Mouse (Mus musculus): ENCODE measurements around the gene Nudt22. TPM values are rescaled to one million over a fixed set of nuclear protein-coding genes. Genes with fewer than 3 reads are reported as not detected.
"Not testable (repeated sequence)": the region's sequence is repeated elsewhere in the genome, so short reads cannot be mapped to it uniquely, and the experiment has no call there.

Gene Nudt22
- polyA plus RNA-seq, 1 experiment from 2014 or later, result 23.7 TPM

DNA sequence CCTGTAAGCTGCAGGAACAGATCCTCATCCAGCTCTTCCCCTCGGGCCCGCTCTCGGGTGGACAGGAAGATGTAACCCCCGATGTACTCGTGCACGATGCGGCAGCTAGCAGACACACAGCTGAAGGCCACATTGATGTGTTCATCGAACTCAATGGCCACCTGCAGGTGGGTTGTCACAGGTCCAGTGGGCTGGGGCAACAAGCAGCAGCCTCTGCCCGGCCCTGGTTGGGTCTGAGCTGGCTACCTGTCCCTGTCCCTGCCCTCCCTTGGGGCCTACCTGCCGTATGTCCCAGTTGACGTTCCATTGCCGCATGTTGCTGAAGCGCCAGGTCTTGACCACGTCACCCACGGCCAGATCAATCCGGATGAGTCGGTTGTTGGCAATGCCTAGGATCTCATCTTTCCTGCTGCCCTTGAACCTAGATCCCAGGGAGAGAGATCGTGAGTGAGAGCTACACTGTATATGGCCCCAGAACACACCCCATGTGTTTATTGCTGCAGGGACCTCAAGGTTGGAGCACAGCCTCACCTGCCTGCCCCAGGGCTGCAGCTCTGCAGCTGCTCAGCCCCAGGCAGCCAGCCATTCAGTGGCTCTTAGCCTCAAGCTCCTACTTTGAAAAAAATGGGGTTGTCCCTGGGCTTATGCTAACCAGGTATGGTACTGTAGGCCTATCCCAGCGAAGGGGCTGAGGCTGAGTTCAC, 3.6 kb upstream of the Nudt22 start:
- no peak overlapping the region for H3K27ac ChIP-seq (ENCODE audit: low read length)
- no peak for ATAC-seq (ENCODE audit: low read depth)
- WGBS, result 89% methylated on average over 19 of the region's 19 CpGs

DNA sequence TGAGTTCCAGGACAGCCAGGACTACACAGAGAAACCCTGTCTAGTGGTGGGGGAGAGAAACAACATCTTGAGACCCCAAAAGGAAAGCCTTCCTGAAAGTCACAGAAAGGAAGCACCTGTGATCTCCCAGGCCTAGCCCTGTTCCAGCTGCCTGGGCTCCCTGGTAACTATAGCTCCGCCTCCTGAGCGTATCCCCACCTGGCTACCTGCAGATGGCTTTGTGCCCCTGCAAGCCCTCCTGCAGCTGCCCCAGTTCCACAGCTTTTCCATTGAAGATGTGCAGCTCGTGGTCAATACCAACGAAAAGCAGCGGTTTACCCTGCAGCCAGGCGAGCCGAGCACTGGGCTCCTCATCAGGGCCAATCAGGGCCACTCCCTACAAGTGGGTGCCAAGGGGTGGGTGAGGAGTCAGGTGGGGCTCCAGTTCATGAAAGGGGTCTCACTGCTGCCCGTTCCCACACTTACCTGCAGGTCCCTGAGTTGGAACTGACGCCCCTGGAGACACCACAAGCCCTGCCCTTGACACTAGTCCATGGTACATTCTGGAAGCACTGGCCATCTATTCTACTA, 1.9 kb upstream of the Nudt22 start:
- Histone ChIP-seq H3K9ac (ENCODE audit: low read length) (no peak overlapping the region), H3K36me3 (ENCODE audit: control insufficient read depth, insufficient read depth, low read length) (peaks cover 11% of the 10 kb centered on the region), H3K4me1 (replicated peaks; ENCODE audit: control insufficient read depth, insufficient read depth, low read length) (peaks cover 28% of the 10 kb centered on the region), H3K27me3 (ENCODE audit: control insufficient read depth, insufficient read depth, low read depth, low read length) (no peaks in the 10 kb centered on the region), H3K27ac (ENCODE audit: low read length) (no peak overlapping the region), H3K4me3 (ENCODE audit: low read length) (no peak overlapping the region), H3K9me3 (ENCODE audit: control insufficient read depth, low read length) (no peaks in the 10 kb centered on the region), H3K4me2 (ENCODE audit: low read depth, low read length) (no peak overlapping the region)
- WGBS, result 82% methylated on average over 9 of the region's 9 CpGs
- ATAC-seq (ENCODE audit: low read depth), result no peak

More for the DNA sequence above, 3.6 kb upstream of the Nudt22 start:
- Histone ChIP-seq H3K27me3 (ENCODE audit: control insufficient read depth, insufficient read depth, low read depth, low read length) (no peaks in the 10 kb centered on the region), H3K9me3 (ENCODE audit: control insufficient read depth, low read length) (no peaks in the 10 kb centered on the region), H3K36me3 (ENCODE audit: control insufficient read depth, insufficient read depth, low read length) (peaks cover 11% of the 10 kb centered on the region), H3K9ac (ENCODE audit: low read length) (no peak overlapping the region), H3K4me2 (ENCODE audit: low read depth, low read length) (no peak overlapping the region), H3K4me3 (ENCODE audit: low read length) (no peak overlapping the region), H3K4me1 (replicated peaks; ENCODE audit: control insufficient read depth, insufficient read depth, low read length) (peaks cover 21% of the 10 kb centered on the region)

DNA sequence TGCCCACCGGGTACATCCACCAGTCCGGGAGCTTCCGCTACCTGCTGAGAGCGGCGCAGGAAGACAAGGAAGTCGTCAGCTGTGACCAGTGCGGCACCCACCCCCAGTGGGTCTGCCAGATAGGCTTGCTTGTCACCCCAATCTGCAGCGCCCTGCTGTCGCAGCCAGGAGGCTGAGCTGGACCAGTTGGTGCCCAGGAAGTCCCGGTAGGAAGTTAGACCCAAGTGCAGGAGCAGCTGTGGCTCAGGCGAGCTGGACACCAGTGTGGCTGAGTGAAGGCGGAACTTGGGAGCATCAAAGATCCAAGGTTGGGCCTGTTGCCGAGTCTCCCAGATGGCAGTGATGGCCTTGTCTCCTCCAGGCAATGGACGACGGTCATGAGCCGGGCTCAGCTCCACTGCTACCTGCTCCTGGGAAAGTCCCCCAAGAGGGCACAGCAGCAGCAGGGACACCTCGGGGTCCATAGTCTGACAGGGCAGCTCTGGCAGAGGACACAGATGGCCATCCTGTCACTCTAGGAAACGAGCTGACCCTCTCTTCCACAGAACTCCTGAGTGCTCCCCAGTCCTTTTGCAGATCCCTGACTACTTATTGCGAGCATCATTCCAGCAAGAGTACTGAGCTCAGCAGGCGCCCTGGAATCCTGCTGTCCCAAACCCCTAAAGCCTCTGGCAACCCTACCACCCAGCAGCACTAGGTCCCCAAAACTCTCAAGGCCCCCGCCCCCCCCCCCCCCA, 494 bp downstream of the Nudt22 start:
- Histone ChIP-seq H3K36me3 (ENCODE audit: control insufficient read depth, insufficient read depth, low read length) (peaks cover 11% of the 10 kb centered on the region), H3K4me1 (replicated peaks; ENCODE audit: control insufficient read depth, insufficient read depth, low read length) (peaks cover 29% of the 10 kb centered on the region), H3K27ac (ENCODE audit: low read length) (peak overlapping the region; percentile 41), H3K4me3 (ENCODE audit: low read length) (peak overlapping the region; percentile 73), H3K4me2 (ENCODE audit: low read depth, low read length) (peak overlapping the region; percentile 80), H3K27me3 (ENCODE audit: control insufficient read depth, insufficient read depth, low read depth, low read length) (no peaks in the 10 kb centered on the region), H3K9ac (ENCODE audit: low read length) (peak overlapping the region; percentile 82), H3K9me3 (ENCODE audit: control insufficient read depth, low read length) (no peaks in the 10 kb centered on the region)
- no peak for ATAC-seq (ENCODE audit: low read depth)
- 41% methylated on average over 21 of the region's 21 CpGs for WGBS

DNA sequence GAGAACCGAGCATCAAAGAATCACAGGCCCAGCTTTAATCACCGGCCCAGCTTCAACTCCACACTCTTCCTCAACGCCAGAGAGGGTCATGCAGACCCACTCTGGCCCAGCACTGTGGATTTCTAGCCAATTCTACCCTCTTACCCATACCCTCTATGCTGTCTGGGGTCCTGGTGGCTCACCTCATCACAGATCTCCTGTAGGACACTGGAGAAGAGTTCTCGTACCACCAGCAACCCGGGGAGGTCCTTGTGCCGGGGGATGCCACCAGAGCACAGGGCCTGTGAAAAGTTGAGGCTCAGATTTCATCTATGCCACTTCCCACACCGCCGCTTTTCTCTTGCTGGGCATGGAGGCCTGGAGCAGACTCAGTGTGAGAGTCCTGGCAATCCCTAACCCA, 1.4 kb downstream of the Nudt22 start:
- Histone ChIP-seq H3K9ac (ENCODE audit: low read length) (peak overlapping the region; percentile 82; the same call in 1 of the 2 replicates), H3K36me3 (ENCODE audit: control insufficient read depth, insufficient read depth, low read length) (peaks cover 6% of the 10 kb centered on the region), H3K9me3 (ENCODE audit: control insufficient read depth, low read length) (no peaks in the 10 kb centered on the region), H3K27ac (ENCODE audit: low read length) (no peak overlapping the region), H3K27me3 (ENCODE audit: control insufficient read depth, insufficient read depth, low read depth, low read length) (no peaks in the 10 kb centered on the region), H3K4me2 (ENCODE audit: low read depth, low read length) (peak overlapping the region; percentile 80; the same call in 1 of the 2 replicates), H3K4me3 (ENCODE audit: low read length) (no peak overlapping the region), H3K4me1 (replicated peaks; ENCODE audit: control insufficient read depth, insufficient read depth, low read length) (peaks cover 29% of the 10 kb centered on the region)
- 78% methylated on average over 8 of the region's 8 CpGs for WGBS
- ATAC-seq (ENCODE audit: low read depth), result no peak

DNA sequence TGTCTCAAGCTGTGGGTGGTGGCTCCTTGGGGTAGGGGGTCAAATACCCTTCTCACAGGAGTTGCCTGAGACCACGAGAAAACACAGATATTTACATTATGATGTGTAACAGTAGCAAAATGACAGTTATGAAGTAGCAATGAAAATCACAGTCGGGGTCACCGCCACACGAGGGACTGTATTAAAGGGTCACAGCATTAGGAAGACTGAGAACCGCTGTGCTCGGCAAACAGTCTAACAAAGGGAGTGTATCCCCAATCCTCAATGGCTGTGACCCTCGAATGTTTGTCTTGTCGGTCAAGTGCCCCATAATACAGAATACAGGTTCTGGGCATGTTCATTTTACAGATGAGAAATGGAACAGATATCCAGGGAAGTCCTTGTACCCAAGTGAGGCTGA, 1.9 kb downstream of the Nudt22 start:
- Histone ChIP-seq H3K9ac (ENCODE audit: low read length) (no peak overlapping the region), H3K27ac (ENCODE audit: low read length) (no peak overlapping the region), H3K36me3 (ENCODE audit: control insufficient read depth, insufficient read depth, low read length) (peaks cover 1% of the 10 kb centered on the region), H3K9me3 (ENCODE audit: control insufficient read depth, low read length) (no peaks in the 10 kb centered on the region), H3K4me3 (ENCODE audit: low read length) (no peak overlapping the region), H3K4me2 (ENCODE audit: low read depth, low read length) (no peak overlapping the region), H3K4me1 (replicated peaks; ENCODE audit: control insufficient read depth, insufficient read depth, low read length) (peaks cover 29% of the 10 kb centered on the region), H3K27me3 (ENCODE audit: control insufficient read depth, insufficient read depth, low read depth, low read length) (no peaks in the 10 kb centered on the region)
- ATAC-seq (ENCODE audit: low read depth), result no peak
- WGBS, result 67% methylated on average over 8 of the region's 8 CpGs

- peak overlapping the region; percentile 98 for H3K4me2 ChIP-seq (ENCODE audit: low read depth, low read length)
- 0 out of 2 replicates have a peak overlapping the region, but pooled peaks have one; percentile 29 for H3K27ac ChIP-seq (ENCODE audit: low read length)
- peak overlapping the region; percentile 61 for H3K9ac ChIP-seq (ENCODE audit: low read length)
- no peak for ATAC-seq (ENCODE audit: low read depth)
- peak overlapping the region; percentile 62 for H3K4me3 ChIP-seq (ENCODE audit: low read length)
- H3K27me3 ChIP-seq (ENCODE audit: control insufficient read depth, insufficient read depth, low read depth, low read length), result no peaks in the 10 kb centered on the region
- no peaks in the 10 kb centered on the region for H3K9me3 ChIP-seq (ENCODE audit: control insufficient read depth, low read length)
- no peaks in the 10 kb centered on the region; the same call in 1 of the 2 replicates for H3K36me3 ChIP-seq (ENCODE audit: control insufficient read depth, insufficient read depth, low read length)
- peaks cover 31% of the 10 kb centered on the region for H3K4me1 ChIP-seq (replicated peaks; ENCODE audit: control insufficient read depth, insufficient read depth, low read length)
- WGBS, result 58% methylated on average over 14 of the region's 14 CpGs
Measured at GRCm38 (mm10) chr19:6993011-6993770, 2.7 kb downstream of the Nudt22 start.

GRCm38 (mm10) chr19:6992011-6992858, 3.7 kb downstream of the Nudt22 start, which contains the start of gene Dnajc4:
Dnajc4 (minus strand) TSS chr19:6992572.
- Histone ChIP-seq H3K4me1 (replicated peaks; ENCODE audit: control insufficient read depth, insufficient read depth, low read length) (peaks cover 33% of the 10 kb centered on the region), H3K4me2 (ENCODE audit: low read depth, low read length) (peak within 1 kb of the TSS; percentile 98), H3K27ac (ENCODE audit: low read length) (peak within 1 kb of the TSS; percentile 71; the same call in 1 of the 2 replicates), H3K27me3 (ENCODE audit: control insufficient read depth, insufficient read depth, low read depth, low read length) (no peaks in the 10 kb centered on the region), H3K9me3 (ENCODE audit: control insufficient read depth, low read length) (no peaks in the 10 kb centered on the region), H3K4me3 (ENCODE audit: low read length) (peak within 1 kb of the TSS; percentile 62), H3K36me3 (ENCODE audit: control insufficient read depth, insufficient read depth, low read length) (no peaks in the 10 kb centered on the region), H3K9ac (ENCODE audit: low read length) (peak within 1 kb of the TSS; percentile 79)
- WGBS, result 2% methylated on average over 37 of the region's 37 CpGs
- ATAC-seq (ENCODE audit: low read depth), result peak; percentile 94

- H3K4me2 ChIP-seq (ENCODE audit: low read depth, low read length); H3K36me3 ChIP-seq (ENCODE audit: control insufficient read depth, insufficient read depth, low read length); H3K27me3 ChIP-seq (ENCODE audit: control insufficient read depth, insufficient read depth, low read depth, low read length); ATAC-seq (ENCODE audit: low read depth); H3K9ac ChIP-seq (ENCODE audit: low read length); H3K9me3 ChIP-seq (ENCODE audit: control insufficient read depth, low read length); H3K4me3 ChIP-seq (ENCODE audit: low read length); H3K27ac ChIP-seq (ENCODE audit: low read length): not testable (repeated sequence)
- 94% methylated on average over 6 of the region's 6 CpGs for WGBS
- H3K4me1 ChIP-seq (replicated peaks; ENCODE audit: control insufficient read depth, insufficient read depth, low read length), result peaks cover 30% of the 10 kb centered on the region
Measured at GRCm38 (mm10) chr19:6991166-6991565, 4.8 kb downstream of the Nudt22 start.
